Mouse (Mus musculus) spleen, postnatal 10 days (tissue): Measurements from ENCODE around the gene Fcgr2b.
"Not testable (repeated sequence)": the region's sequence is repeated elsewhere in the genome, so short reads cannot be mapped to it uniquely, and the experiment has no call there.

ENCODE experiments used
- DNase-seq, 2 experiments: peaks; one replicate each; pipeline ENCODE4 v3.0.0; 2021 to 2022; ENCODE audit warnings: low spot score in 2 of 2

The Fcgr2b gene

GRCm38 (mm10) chr1:170975751-170976161 lies 591 bp downstream of the Fcgr2b start:
- peak; percentile 25 to 44 for DNase-seq

- not testable (repeated sequence) for DNase-seq
Measured at GRCm38 (mm10) chr1:170975350-170975749, 997 bp downstream of the Fcgr2b start.

- no peak for DNase-seq
Measured at GRCm38 (mm10) chr1:170974736-170975135, 1.6 kb downstream of the Fcgr2b start.

GRCm38 (mm10) chr1:170974171-170974570 lies 2.2 kb downstream of the Fcgr2b start:
- no peak for DNase-seq

DNA sequence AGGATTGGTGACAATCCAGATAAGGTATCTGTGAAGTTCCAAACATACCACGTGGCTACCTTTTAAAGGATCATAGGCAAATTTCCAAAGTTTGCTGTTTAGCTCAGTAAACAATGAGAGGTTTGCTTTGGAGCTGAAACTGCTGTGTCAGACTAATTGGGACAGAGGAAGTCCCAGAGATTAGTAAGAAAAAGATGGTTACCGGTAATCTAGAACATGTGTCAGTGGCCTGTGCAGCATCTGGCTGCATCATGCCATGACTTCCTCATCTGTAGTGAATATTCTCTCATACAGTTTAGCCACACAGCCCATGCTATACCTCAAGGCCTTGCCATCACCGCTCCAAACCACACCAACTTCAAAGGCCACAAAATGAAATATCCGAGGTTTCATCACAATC lies 3.4 kb downstream of the Fcgr2b start:
- no peak for DNase-seq

DNA sequence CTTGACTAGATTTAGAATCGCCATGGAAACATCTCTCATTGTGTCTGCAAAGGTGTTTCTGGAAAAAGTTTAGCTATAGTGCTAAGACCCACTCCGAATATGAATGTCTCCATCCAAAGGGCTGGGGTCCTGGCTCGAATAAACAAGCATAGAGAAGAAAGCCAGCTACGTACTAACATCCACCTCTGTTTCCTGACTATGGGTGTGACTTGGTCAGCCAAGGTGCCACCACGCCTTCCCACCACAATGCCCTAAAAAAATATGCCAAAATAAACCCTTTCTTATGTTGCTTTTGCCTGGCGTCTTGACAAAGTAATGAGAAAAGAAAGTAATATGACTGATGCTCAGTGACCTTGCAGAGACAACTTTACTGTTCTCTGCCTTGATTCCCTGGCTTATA lies 3.9 kb downstream of the Fcgr2b start:
- no peak for DNase-seq

GRCm38 (mm10) chr1:170968576-170968975 lies 7.8 kb downstream of the Fcgr2b start:
- DNase-seq, result no peak

GRCm38 (mm10) chr1:170967581-170967980 lies 8.8 kb downstream of the Fcgr2b start:
- no peak for DNase-seq

- no peak for DNase-seq
Measured at GRCm38 (mm10) chr1:170963087-170963486, 13.3 kb downstream of the Fcgr2b start.

GRCm38 (mm10) chr1:170962301-170962700 lies 14.0 kb downstream of the Fcgr2b start:
- DNase-seq, result no peak

DNA sequence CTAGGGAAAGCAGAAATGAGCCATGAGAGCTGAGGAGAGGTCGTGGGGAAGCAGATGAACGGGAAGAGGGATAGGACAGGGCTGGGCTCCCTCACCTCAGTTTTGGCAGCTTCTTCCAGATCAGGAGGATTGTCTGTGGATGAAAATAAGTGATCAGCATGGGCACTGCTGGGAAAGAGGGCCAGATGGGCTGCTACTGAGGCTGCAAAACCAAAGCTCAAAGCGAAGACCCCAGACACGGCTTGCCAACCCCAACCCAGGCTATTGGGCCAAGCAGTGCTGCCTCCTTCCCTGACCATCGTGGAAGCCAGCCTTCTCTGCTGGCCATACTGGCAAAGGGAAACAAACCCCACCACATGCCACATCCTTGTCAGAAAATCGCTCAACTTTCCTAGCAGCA lies 15.2 kb downstream of the Fcgr2b start:
- no peak for DNase-seq

DNA sequence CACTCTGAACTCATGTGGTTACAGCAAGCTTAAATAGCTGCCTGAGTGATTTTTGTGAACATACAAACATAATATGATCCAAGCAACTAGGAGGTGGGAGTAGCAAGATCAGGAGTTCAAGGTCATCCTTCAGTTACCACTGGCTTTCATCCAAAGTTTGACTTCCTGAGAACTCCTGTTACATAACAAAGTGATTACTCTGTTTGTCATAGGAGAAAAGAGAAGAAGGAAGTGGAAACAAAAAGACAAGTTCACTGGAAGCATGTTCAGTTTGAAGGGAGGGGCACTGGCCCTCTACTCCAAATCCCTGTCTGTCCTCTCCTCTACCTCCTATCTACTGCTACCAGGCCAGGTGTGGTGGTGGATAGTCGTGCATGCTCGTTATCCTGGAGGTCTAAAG lies 16.6 kb downstream of the Fcgr2b start:
- DNase-seq, result no peak

- DNase-seq, result no peak
Measured at GRCm38 (mm10) chr1:170958225-170958624, 18.1 kb downstream of the Fcgr2b start.

GRCm38 (mm10) chr1:170953192-170953591 lies 23.2 kb downstream of the Fcgr2b start:
- DNase-seq, result no peak

DNA sequence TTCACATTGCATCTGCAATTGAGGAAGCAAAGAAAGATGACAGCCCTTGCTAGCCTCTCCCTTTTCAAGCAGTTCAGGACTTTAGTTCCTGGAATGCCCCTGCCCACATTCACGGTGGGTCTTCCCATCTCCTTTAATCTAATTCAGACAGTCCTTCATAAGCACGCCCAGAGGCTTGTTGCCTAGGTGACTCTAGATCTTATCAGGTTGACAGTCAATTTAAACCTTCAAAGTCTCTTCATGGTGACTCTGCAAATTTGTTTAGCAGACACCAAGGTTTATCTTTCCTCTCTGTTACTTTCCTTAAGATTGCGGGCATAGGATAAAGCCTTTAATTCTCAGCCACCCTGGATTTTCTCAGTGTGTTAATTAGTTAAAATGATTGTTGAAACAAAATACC lies 25.6 kb downstream of the Fcgr2b start:
- DNase-seq, result no peak

GRCm38 (mm10) chr1:170944908-170945307 lies 31.4 kb downstream of the Fcgr2b start:
- not testable (repeated sequence) for DNase-seq

DNA sequence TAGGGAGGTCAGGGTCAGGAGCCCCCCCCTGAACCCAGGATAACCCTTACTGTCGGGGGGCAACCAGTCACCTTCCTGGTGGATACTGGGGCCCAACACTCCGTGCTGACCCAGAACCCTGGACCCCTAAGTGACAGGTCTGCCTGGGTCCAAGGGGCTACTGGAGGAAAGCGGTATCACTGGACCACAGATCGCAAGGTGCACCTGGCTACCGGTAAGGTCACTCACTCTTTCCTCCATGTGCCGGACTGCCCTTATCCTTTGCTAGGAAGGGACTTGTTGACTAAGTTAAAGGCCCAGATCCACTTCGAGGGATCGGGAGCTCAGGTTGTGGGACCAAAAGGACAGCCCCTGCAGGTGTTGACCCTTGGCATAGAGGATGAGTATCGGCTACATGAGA lies 32.2 kb downstream of the Fcgr2b start:
- not testable (repeated sequence) for DNase-seq

GRCm38 (mm10) chr1:170939255-170939654 lies 37.1 kb downstream of the Fcgr2b start:
- peak in 1 of 2 experiments; percentile 70 for DNase-seq

DNA sequence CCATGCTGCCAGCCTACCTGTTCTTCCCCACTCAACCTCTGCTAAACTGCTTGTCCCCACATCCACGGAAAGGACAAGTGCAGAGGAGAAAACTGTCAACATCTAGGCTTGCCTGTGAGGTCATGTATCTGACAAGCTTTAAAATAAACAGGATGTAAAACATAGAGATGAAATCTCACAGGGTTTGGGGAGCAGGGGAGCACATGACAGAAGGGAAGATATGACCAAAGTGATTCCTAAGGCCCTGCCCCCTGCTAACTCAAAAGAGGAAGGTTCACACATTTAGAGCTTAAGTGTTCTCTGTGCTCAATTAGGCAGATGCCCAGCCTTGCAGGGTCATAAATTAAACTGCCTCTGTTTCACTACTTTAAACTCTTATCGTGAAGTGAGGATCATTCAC lies 42.0 kb downstream of the Fcgr2b start:
- no peak for DNase-seq

DNA sequence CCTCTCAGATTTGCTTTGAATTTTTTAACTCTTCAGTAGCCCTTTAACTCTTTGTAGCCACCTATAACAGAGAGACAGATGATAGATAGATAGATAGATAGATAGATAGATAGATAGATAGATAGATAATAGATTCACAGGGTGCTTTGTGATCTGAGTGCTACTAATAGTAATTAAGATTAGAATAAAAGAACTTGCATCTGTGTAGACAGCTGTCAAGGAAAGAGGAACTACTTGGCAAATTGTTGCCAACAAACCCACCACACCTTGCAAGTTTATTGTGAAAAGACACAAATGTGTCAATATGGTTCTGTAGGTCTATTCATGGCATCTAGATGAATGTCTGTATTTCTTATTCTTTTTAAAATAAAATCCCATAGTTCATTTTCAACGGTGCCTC lies 42.4 kb downstream of the Fcgr2b start:
- no peak for DNase-seq

- no peak for DNase-seq
Measured at GRCm38 (mm10) chr1:170933386-170933920, 42.9 kb downstream of the Fcgr2b start.

GRCm38 (mm10) chr1:170932043-170932442 lies 44.3 kb downstream of the Fcgr2b start:
- DNase-seq, result no peak

- DNase-seq, result no peak
Measured at GRCm38 (mm10) chr1:170929245-170929644, 47.1 kb downstream of the Fcgr2b start.

DNA sequence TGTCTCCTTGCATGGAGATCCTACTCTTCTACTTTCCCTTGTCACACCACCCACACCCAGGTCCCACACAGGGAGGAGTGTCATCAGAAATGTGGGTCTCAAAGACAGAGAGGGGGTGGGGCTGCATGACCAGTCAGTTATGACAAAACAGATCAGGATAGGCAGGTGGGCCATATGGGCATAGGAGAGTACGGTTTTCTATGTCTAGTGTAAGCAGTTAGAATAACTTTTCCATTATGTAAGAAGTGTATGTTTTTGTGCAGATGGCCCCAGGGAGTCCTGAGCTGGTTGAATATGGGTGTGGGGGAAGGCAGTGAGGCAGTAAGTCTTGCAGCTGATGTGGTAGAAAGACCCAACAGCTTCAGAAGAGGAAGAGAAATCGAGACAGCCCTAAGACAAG lies 47.9 kb downstream of the Fcgr2b start:
- peak in 1 of 2 experiments; percentile 63 for DNase-seq
